Mouse (Mus musculus): ENCODE measurements around the gene Tmem132c.

Gene Tmem132c

GRCm38 (mm10) chr5:127241136-127241924 lies at the start of gene Tmem132c:
Gene Tmem132c, plus strand, starts transcription at chr5:127241808.
- no peak for DNase-seq (ENCODE audit: low spot score in 2 of 2)

DNA sequence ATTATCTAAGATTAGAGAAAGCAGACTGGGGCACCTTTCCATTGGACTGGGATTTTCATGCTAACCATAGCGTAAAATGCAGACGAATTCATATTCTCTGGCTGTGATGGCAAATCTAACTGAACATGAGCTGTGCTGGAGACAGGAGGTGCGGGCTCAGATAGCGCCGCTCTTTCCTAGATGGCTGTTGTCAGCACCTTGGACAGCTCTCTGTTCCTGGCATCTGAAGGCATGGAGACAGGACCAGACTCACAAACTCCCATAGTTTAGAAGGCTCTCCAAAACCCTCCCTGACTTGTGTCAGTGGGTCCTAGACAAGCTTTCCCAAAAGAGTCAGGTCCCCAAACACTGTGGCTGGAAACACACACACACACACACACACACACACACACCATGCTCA lies 49.7 kb upstream of the Tmem132c start:
- no peak for DNase-seq (ENCODE audit: low spot score in 2 of 2)

- DNase-seq (ENCODE audit: low spot score in 2 of 2): no peak
Observed at GRCm38 (mm10) chr5:127198850-127199249, 42.8 kb upstream of the Tmem132c start.

DNA sequence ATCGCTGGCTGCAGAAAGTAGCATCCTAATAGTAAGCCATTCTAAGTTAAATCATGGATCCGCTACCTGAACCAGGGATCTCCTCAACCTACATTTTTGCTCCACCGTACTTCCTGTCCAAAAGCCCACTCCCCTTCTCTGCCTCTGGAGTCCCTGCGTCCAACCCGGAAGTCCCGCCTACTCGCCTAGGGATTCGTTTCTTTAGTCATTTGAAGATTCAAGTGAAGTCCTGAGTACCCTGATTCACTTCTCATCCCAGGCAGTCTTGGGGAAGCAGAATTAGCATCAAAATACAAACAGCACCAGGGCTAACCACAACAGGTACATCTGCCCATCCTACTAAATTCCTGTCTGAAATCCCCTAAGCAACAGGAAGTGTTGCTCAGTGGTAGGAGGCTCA lies 36.7 kb upstream of the Tmem132c start:
- no peak for DNase-seq (ENCODE audit: low spot score in 2 of 2)

- DNase-seq (ENCODE audit: low spot score in 2 of 2): no peak
Observed at GRCm38 (mm10) chr5:127216389-127216788, 25.2 kb upstream of the Tmem132c start.

GRCm38 (mm10) chr5:127217725-127218124 lies 23.9 kb upstream of the Tmem132c start:
- no peak for DNase-seq (ENCODE audit: low spot score in 2 of 2)

DNA sequence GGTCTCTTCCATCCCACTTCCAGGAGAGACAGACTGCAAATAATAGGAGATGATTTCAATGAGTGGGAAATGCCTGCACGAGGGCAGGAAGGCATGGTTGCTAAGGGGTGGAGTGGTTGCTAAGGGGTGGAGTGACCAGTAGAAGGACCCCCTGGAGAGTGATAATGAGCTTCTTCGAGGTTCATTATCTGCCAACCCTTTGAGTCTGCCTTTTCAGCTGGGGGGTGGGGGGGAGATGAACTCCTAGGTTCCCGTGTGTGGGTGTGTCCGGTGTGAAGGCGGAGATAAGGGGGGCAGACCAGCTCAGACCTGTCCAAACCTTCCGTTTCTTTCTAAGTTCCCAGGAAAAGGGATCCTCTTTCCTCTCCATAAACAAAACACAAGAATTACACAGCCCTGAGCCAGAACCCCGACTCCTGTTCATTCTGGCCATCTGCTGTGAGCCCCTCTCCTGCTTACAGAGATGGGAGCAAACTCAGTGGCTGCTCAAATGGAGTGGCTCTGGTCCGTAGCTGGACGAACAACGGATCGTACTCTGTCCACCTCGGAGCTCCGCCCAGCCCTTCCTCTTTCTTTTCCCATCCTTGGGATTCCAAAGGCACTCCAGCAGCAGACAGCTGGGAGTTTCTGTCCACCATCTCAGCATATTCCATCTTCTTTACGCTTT lies 13.5 kb upstream of the Tmem132c start:
- DNase-seq (ENCODE audit: low spot score in 2 of 2): no peak

- DNase-seq (ENCODE audit: low spot score in 2 of 2): no peak
Observed at GRCm38 (mm10) chr5:127234715-127235114, 6.9 kb upstream of the Tmem132c start.

DNA sequence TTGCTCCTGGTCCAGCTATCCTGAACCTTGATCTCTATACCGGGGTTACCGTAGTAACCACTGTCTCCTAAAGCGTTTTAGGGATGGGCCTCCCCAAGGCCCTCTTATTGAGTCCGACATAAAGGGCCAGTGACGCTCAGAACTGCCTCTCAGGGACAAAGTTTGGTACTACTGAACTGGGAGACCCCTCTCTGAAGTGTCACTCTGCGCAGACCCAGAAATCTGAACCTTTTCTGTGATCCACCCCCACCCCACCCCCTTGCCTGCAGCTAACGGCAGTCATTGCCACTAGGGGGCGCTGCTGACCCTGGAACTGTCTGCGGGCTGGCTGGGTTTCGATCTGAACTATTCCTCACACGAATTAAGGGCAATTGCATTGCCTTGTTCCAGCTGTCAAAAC lies 6.4 kb upstream of the Tmem132c start:
- DNase-seq (ENCODE audit: low spot score in 2 of 2): peak in 1 of 2 experiments; percentile 7

DNA sequence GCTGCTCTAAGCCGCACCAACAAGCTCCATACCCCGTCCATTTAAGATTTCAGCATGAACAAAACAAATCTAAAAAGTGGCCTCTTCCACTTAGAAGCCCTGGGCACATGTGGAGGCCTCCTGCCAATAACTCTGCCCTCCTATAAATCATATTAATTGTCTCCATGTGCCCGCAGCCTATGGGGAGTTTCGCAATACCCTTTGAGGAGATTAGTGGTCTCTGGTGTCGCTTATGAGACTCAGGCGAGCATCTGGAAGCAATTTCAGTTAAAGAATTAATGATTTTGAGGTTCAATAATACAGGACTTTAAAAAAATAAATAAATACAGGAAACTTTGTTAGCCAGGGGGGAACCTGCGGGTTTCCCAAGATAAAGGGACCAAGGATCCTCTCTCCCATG lies 1.9 kb upstream of the Tmem132c start:
- no peak for DNase-seq (ENCODE audit: low spot score in 2 of 2)

- DNase-seq (ENCODE audit: low spot score in 2 of 2): no peak
Observed at GRCm38 (mm10) chr5:127240646-127241045, 962 bp upstream of the Tmem132c start.

DNA sequence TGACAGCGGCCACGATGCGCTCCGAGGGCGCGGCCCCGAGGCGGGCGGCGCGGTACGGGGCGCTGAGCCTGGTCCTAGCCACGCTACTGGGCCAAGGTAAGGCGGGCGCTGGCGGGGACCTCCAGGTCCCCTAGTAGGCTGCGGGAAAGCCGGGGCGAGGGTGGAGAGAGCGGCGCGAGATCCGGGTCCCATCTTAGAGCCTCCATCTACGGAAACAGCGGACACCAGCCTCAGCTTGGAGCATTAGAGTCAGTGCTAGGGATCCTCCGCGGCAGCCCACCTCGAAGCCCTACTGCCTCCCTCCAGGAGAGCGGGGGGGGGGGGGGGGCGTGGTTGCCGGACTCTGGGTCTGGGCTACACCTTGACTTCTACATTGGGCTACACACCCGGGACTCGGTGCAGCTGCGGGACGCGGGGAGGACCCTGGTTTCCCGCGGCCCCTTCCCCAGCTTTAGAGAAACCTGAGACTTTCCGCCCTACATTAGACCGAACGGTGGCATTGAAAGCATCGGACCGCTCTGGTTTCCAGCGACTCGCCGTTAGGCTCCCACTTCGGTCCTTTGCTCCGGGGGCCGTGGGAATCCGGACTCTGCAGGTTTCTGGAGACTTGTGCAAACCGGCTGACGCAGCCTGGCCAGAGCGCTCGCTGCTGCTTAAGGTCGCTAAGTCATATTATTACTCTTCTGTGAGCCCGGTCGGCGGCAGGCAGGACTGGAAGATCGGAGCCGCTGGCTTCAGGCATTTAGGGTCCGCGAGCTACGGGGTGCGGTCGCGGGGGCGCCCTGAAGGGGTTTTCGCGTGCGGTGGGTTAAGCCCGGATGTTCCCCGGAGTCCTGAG lies 536 bp downstream of the Tmem132c start:
- DNase-seq (ENCODE audit: low spot score in 2 of 2): peak in 1 of 2 experiments; percentile 3

DNA sequence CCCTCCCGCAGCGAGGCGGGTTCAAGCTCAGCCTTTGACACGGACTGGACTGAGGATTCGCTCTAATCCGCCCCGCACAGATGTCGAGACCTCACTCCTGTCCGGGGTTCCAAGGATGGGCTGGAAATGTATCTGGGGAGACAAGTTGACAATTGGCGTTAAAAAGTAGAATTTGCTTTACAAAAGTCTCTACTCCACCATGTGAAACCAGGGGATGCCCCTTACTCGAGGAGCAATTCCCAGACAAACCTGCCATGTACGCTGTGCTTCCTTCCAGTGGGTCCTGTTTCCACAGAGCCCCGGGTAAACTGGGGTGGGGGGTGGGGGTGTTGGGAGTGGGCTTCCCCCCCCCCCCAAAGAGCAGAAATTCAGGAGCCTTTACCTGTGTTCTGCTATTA lies 1.2 kb downstream of the Tmem132c start:
- no peak for DNase-seq (ENCODE audit: low spot score in 2 of 2)

DNA sequence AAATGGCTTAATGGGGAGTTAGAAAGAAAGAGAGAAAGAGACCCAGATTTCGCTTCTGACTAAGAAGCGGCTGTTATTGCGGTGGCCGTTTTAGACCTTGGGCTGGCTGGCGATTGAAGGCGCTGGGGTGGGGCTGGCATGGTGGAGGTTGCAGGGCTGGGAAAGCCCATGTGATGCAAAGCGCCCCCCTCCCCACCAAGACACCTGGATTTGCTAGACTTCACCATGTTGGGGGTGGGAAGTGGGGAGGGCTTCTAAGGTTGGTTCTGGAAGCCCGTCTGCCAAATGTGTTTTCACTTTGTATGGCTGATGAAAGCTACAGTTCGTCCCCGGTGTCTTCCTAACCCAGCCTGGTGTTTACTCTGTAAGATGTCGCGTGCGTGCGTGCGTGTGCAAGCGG lies 1.6 kb downstream of the Tmem132c start:
- no peak for DNase-seq (ENCODE audit: low spot score in 2 of 2)

- DNase-seq (ENCODE audit: low spot score in 2 of 2): no peak
Observed at GRCm38 (mm10) chr5:127243611-127244010, 2.0 kb downstream of the Tmem132c start.

- no peak for DNase-seq (ENCODE audit: low spot score in 2 of 2)
Observed at GRCm38 (mm10) chr5:127253263-127253662, 11.7 kb downstream of the Tmem132c start.

GRCm38 (mm10) chr5:127256947-127257610 lies 15.5 kb downstream of the Tmem132c start:
- no peak for DNase-seq (ENCODE audit: low spot score in 2 of 2)

GRCm38 (mm10) chr5:127262136-127262535 lies 20.5 kb downstream of the Tmem132c start:
- no peak for DNase-seq (ENCODE audit: low spot score in 2 of 2)

DNA sequence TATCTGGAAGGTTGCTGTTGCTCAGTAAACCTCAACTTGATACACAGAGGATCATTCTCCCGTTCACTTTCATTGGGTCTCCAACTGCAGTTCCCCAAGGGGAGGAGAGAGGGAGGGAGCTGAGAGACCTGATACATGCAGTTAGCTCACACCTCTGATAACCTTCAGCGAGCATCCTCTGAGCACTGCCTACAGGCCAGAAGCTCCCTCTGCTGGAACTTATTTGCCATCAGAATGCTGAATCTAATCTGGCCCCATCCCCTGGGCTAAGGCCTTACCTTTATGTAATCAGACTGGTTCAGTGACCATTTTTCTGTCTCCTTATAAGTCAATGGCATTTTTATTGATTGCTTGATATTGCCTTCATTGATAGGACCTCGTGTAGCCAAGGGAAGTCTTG lies 29.5 kb downstream of the Tmem132c start:
- DNase-seq (ENCODE audit: low spot score in 2 of 2): no peak

GRCm38 (mm10) chr5:127279462-127279861 lies 37.9 kb downstream of the Tmem132c start:
- no peak for DNase-seq (ENCODE audit: low spot score in 2 of 2)

GRCm38 (mm10) chr5:127281186-127281585 lies 39.6 kb downstream of the Tmem132c start:
- no peak for DNase-seq (ENCODE audit: low spot score in 2 of 2)
